Mouse (Mus musculus) CH12F3 (cell line): ENCODE data around the gene Oxsr1.
"Not testable (repeated sequence)": the region's sequence is repeated elsewhere in the genome, so short reads cannot be mapped to it uniquely, and the experiment has no call there.

Experiments used
- in situ Hi-C: fragments of 300-500 bp; cut with MboI; formaldehyde crosslinking; loops from 2 replicates; pipeline ENCODE4 v1.14.3; 2020; ENCODE audit warnings: low sequenced_read_pairs

Oxsr1 gene

GRCm38 (mm10) chr9:119220249-119220648, 102.0 kb downstream of the Oxsr1 start:
- in situ Hi-C loops: no loop called here

GRCm38 (mm10) chr9:119219667-119220066, 102.6 kb downstream of the Oxsr1 start:
- in situ Hi-C loops: no loop called here

GRCm38 (mm10) chr9:119215341-119215740, 106.9 kb downstream of the Oxsr1 start:
- in situ Hi-C loops: not testable (repeated sequence)

- in situ Hi-C loops: no loop called here
These were observed 107.6 kb downstream of the Oxsr1 start for GRCm38 (mm10) chr9:119214601-119215000.

- in situ Hi-C loops: no loop called here
These were observed 109.2 kb downstream of the Oxsr1 start for GRCm38 (mm10) chr9:119212996-119213395.

- in situ Hi-C loops: no loop called here
These were observed 113.2 kb downstream of the Oxsr1 start, which contains the start of gene Slc22a13 for GRCm38 (mm10) chr9:119208998-119209397. Slc22a13 (minus strand) TSS chr9:119209098.

GRCm38 (mm10) chr9:119207113-119207512, 115.1 kb downstream of the Oxsr1 start:
- in situ Hi-C loops: no loop called here

GRCm38 (mm10) chr9:119206666-119207065, 115.6 kb downstream of the Oxsr1 start:
- in situ Hi-C loops: no loop called here

GRCm38 (mm10) chr9:119205756-119206155, 116.5 kb downstream of the Oxsr1 start:
- in situ Hi-C loops: no loop called here

- in situ Hi-C loops: no loop called here
These were observed 118.6 kb downstream of the Oxsr1 start for GRCm38 (mm10) chr9:119203617-119204016.

GRCm38 (mm10) chr9:119201653-119202052, 120.6 kb downstream of the Oxsr1 start:
- in situ Hi-C loops: no loop called here

- in situ Hi-C loops: no loop called here
These were observed 122.9 kb downstream of the Oxsr1 start for GRCm38 (mm10) chr9:119199151-119199861.

- in situ Hi-C loops: no loop called here
These were observed 129.8 kb downstream of the Oxsr1 start for GRCm38 (mm10) chr9:119192202-119192990.
